Mouse (Mus musculus): ENCODE measurements at regions not wholly inside any gene's neighbourhood (a gene's known extent, or its start where the extent isn't known, plus 50 kb on each side); places are given as distances from the start of the nearest gene placed in this dataset.
A peak's percentile ranks its signal among the peaks of the same experiment; 100 is the strongest.
"Not testable (repeated sequence)": the region's sequence is repeated elsewhere in the genome, so short reads cannot be mapped to it uniquely, and the experiment has no call there.

GRCm38 (mm10) chrX:50599780-50600179 lies 171.5 kb upstream of the Olfr1324 start:
- H3K27ac ChIP-seq, result no peak overlapping the region
- no peak overlapping the region for H3K9ac ChIP-seq
- 61% methylated on average over 4 of the region's 4 CpGs for WGBS (ENCODE audit: insufficient replicate concordance)
- peak overlapping the region; percentile 42 for H3K4me2 ChIP-seq
- peak overlapping the region; percentile 32 for H3K4me3 ChIP-seq
- no peak for ATAC-seq
- peaks cover 15% of the 10 kb centered on the region for H3K36me3 ChIP-seq
- no peaks in the 10 kb centered on the region for H3K27me3 ChIP-seq (replicated peaks)
- H3K4me1 ChIP-seq, result no peaks in the 10 kb centered on the region
- no peaks in the 10 kb centered on the region for H3K9me3 ChIP-seq (replicated peaks)

GRCm38 (mm10) chrX:50597626-50598025 lies 169.3 kb upstream of the Olfr1324 start:
- ATAC-seq; H3K27ac ChIP-seq; H3K27me3 ChIP-seq (replicated peaks); H3K9ac ChIP-seq; H3K4me1 ChIP-seq; H3K9me3 ChIP-seq (replicated peaks): not testable (repeated sequence)
- Histone ChIP-seq H3K36me3 (peaks cover 19% of the 10 kb centered on the region), H3K4me3 (peak overlapping the region; percentile 33), H3K4me2 (peak overlapping the region; percentile 41)
- 75% methylated on average over 3 of the region's 3 CpGs for WGBS (ENCODE audit: insufficient replicate concordance)

- Histone ChIP-seq H3K9me3 (replicated peaks) (no peaks in the 10 kb centered on the region), H3K27me3 (replicated peaks) (no peaks in the 10 kb centered on the region), H3K9ac (no peak overlapping the region), H3K4me1 (no peaks in the 10 kb centered on the region), H3K36me3 (peaks cover 19% of the 10 kb centered on the region), H3K4me3 (peak overlapping the region; percentile 33), H3K27ac (no peak overlapping the region), H3K4me2 (peak overlapping the region; percentile 41)
- 65% methylated on average over 6 of the region's 6 CpGs for WGBS (ENCODE audit: insufficient replicate concordance)
- ATAC-seq, result no peak
Measured at GRCm38 (mm10) chrX:50597105-50597504, 168.8 kb upstream of the Olfr1324 start.

- ATAC-seq; H3K27me3 ChIP-seq (replicated peaks); H3K4me1 ChIP-seq; H3K4me2 ChIP-seq; H3K9me3 ChIP-seq (replicated peaks); H3K27ac ChIP-seq; H3K4me3 ChIP-seq; H3K9ac ChIP-seq: not testable (repeated sequence)
- 59% methylated on average over 4 of the region's 4 CpGs for WGBS (ENCODE audit: insufficient replicate concordance)
- H3K36me3 ChIP-seq, result peaks cover 29% of the 10 kb centered on the region
Measured at GRCm38 (mm10) chrX:50594976-50595375, 166.7 kb upstream of the Olfr1324 start.

- H3K27me3 ChIP-seq (replicated peaks), result no peaks in the 10 kb centered on the region
- peaks cover 16% of the 10 kb centered on the region for H3K36me3 ChIP-seq
- no peak for ATAC-seq
- no peak overlapping the region for H3K9ac ChIP-seq
- 71% methylated on average over 4 of the region's 4 CpGs for WGBS (ENCODE audit: insufficient replicate concordance)
- no peak overlapping the region for H3K4me3 ChIP-seq
- peak overlapping the region; percentile 37; the same call in 1 of the 2 replicates for H3K4me2 ChIP-seq
- H3K9me3 ChIP-seq (replicated peaks), result no peaks in the 10 kb centered on the region
- H3K27ac ChIP-seq, result no peak overlapping the region
- no peaks in the 10 kb centered on the region for H3K4me1 ChIP-seq
Measured at GRCm38 (mm10) chrX:50591477-50591876, 163.2 kb upstream of the Olfr1324 start.

GRCm38 (mm10) chrX:50590673-50591341 lies 162.5 kb upstream of the Olfr1324 start:
- H3K4me3 ChIP-seq, result peak overlapping the region; percentile 21
- no peaks in the 10 kb centered on the region for H3K27me3 ChIP-seq (replicated peaks)
- no peak for ATAC-seq
- WGBS (ENCODE audit: insufficient replicate concordance), result 63% methylated on average over 8 of the region's 8 CpGs
- H3K27ac ChIP-seq, result no peak overlapping the region
- no peaks in the 10 kb centered on the region for H3K4me1 ChIP-seq
- H3K36me3 ChIP-seq, result peaks cover 16% of the 10 kb centered on the region
- no peaks in the 10 kb centered on the region for H3K9me3 ChIP-seq (replicated peaks)
- no peak overlapping the region for H3K9ac ChIP-seq
- H3K4me2 ChIP-seq, result peak overlapping the region; percentile 37

GRCm38 (mm10) chrX:50588892-50589291 lies 160.6 kb upstream of the Olfr1324 start:
- no peak for ATAC-seq
- WGBS (ENCODE audit: insufficient replicate concordance), result 32% methylated on average over 6 of the region's 6 CpGs
- H3K4me3 ChIP-seq, result no peak overlapping the region
- H3K4me1 ChIP-seq, result no peaks in the 10 kb centered on the region
- no peak overlapping the region for H3K27ac ChIP-seq
- peaks cover 23% of the 10 kb centered on the region for H3K36me3 ChIP-seq
- no peak overlapping the region for H3K4me2 ChIP-seq
- H3K27me3 ChIP-seq (replicated peaks), result no peaks in the 10 kb centered on the region
- no peak overlapping the region for H3K9ac ChIP-seq
- H3K9me3 ChIP-seq (replicated peaks), result no peaks in the 10 kb centered on the region

- H3K4me1 ChIP-seq, result no peaks in the 10 kb centered on the region
- peaks cover 16% of the 10 kb centered on the region for H3K36me3 ChIP-seq
- peak overlapping the region; percentile 29 for H3K4me2 ChIP-seq
- peak overlapping the region; percentile 15; the same call in 1 of the 2 replicates for H3K4me3 ChIP-seq
- 62% methylated on average over 12 of the region's 12 CpGs for whole genome bisulfite sequencing (ENCODE audit: insufficient replicate concordance)
- no peaks in the 10 kb centered on the region for H3K27me3 ChIP-seq (replicated peaks)
- H3K9me3 ChIP-seq (replicated peaks), result no peaks in the 10 kb centered on the region
- H3K27ac ChIP-seq, result no peak overlapping the region
- no peak overlapping the region for H3K9ac ChIP-seq
- no peak for ATAC-seq
Measured at GRCm38 (mm10) chrX:50583741-50584580, 155.7 kb upstream of the Olfr1324 start.

GRCm38 (mm10) chrX:50580200-50580599 lies 151.9 kb upstream of the Olfr1324 start:
- no peaks in the 10 kb centered on the region for H3K9me3 ChIP-seq (replicated peaks)
- H3K27me3 ChIP-seq (replicated peaks), result no peaks in the 10 kb centered on the region
- H3K27ac ChIP-seq, result no peak overlapping the region
- no peaks in the 10 kb centered on the region for H3K4me1 ChIP-seq
- peak overlapping the region; percentile 44 for H3K4me2 ChIP-seq
- ATAC-seq, result no peak
- WGBS (ENCODE audit: insufficient replicate concordance), result 62% methylated on average over 7 of the region's 7 CpGs
- peak overlapping the region; percentile 7 for H3K4me3 ChIP-seq
- peaks cover 16% of the 10 kb centered on the region for H3K36me3 ChIP-seq
- no peak overlapping the region for H3K9ac ChIP-seq

GRCm38 (mm10) chrX:50576824-50577223 lies 148.5 kb upstream of the Olfr1324 start:
- 55% methylated on average over 7 of the region's 7 CpGs for WGBS (ENCODE audit: insufficient replicate concordance)
- Histone ChIP-seq H3K27me3 (replicated peaks) (no peaks in the 10 kb centered on the region), H3K4me1 (no peaks in the 10 kb centered on the region), H3K9me3 (replicated peaks) (no peaks in the 10 kb centered on the region), H3K9ac (no peak overlapping the region), H3K36me3 (peaks cover 7% of the 10 kb centered on the region), H3K4me2 (peak overlapping the region; percentile 29), H3K4me3 (peak overlapping the region; percentile 21; the same call in 1 of the 2 replicates), H3K27ac (no peak overlapping the region)
- ATAC-seq, result no peak

- H3K36me3 ChIP-seq; H3K4me3 ChIP-seq; ATAC-seq; H3K27ac ChIP-seq; H3K27me3 ChIP-seq (replicated peaks); H3K9ac ChIP-seq; H3K4me1 ChIP-seq; H3K9me3 ChIP-seq (replicated peaks): not testable (repeated sequence)
- 64% methylated on average over 14 of the region's 14 CpGs for WGBS (ENCODE audit: insufficient replicate concordance)
- H3K4me2 ChIP-seq, result peak overlapping the region; percentile 24; the same call in 1 of the 2 replicates
Measured at GRCm38 (mm10) chrX:50572191-50573095, 144.1 kb upstream of the Olfr1324 start.

All from liver, embryonic 12.5 days (tissue).